Mouse (Mus musculus): ENCODE results near the gene Mpo. TPM values are rescaled to one million over a fixed set of nuclear protein-coding genes. Genes with fewer than 3 reads are reported as not detected.
A peak's percentile ranks its signal among the peaks of the same experiment; 100 is the strongest.

Mpo gene
- total and polyA plus RNA-seq, 2 experiments from 2014 or later = not detected

- peak overlapping the region; percentile 67 for H3K27ac ChIP-seq (ENCODE audit: low read depth, low read length)
- no peaks in the 10 kb centered on the region for H3K27me3 ChIP-seq (ENCODE audit: insufficient read depth, low read length)
- H3K4me2 ChIP-seq (ENCODE audit: low read depth, low read length, poor library complexity, severe bottlenecking) = peak overlapping the region; percentile 95
- H3K9me3 ChIP-seq (ENCODE audit: low read length) = no peaks in the 10 kb centered on the region
- WGBS = under 1% methylated on average over 65 of the region's 65 CpGs
- no peaks in the 10 kb centered on the region; the same call in 1 of the 2 replicates for H3K4me1 ChIP-seq (ENCODE audit: insufficient read depth, low read length)
- H3K4me3 ChIP-seq (ENCODE audit: low read depth, low read length) = peak overlapping the region; percentile 79
- peak overlapping the region; percentile 78 for H3K9ac ChIP-seq (replicated peaks; ENCODE audit: low read length, poor library complexity, severe bottlenecking)
- ATAC-seq (ENCODE audit: low FRiP score) (peak; percentile 52), DNase-seq (ENCODE audit: low spot score) (peak; percentile 58)
- TF ChIP-seq CTCF (IDR thresholded peaks at IDR 0.05) = no peak
- peaks cover 14% of the 10 kb centered on the region for H3K36me3 ChIP-seq (ENCODE audit: insufficient read depth, low read length)
Measured at GRCm38 (mm10) chr11:87763988-87764876, 29.1 kb upstream of the Mpo start.

DNA sequence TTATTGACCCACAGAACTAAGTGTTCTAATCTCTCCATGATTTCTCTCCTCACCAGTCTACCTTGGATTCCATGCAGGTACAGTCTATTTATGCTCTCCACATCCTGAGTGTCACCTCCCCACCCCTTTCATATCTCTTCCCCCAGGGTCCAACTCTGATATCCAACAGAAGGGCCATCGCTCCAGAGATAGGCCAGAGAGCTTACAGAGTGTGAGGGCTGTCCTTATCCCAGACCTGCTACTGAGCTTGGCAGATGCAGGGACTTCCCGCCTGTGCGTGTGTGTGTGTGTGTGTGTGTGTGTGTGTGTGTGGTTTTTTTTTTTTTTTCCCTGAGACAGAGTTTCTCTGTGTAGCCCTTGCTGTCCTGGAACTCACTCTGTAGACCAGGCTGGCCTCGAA is 24.6 kb upstream of the Mpo start:
- no peaks in the 10 kb centered on the region for H3K4me1 ChIP-seq (ENCODE audit: insufficient read depth, low read length)
- no peak overlapping the region for H3K4me2 ChIP-seq (ENCODE audit: low read depth, low read length, poor library complexity, severe bottlenecking)
- peaks cover 47% of the 10 kb centered on the region for H3K36me3 ChIP-seq (ENCODE audit: insufficient read depth, low read length)
- no peak for TF ChIP-seq CTCF (IDR thresholded peaks at IDR 0.05)
- no peak for DNase-seq (ENCODE audit: low spot score)
- H3K27me3 ChIP-seq (ENCODE audit: insufficient read depth, low read length) = no peaks in the 10 kb centered on the region
- no peaks in the 10 kb centered on the region for H3K9me3 ChIP-seq (ENCODE audit: low read length)
- ATAC-seq (ENCODE audit: low FRiP score) = no peak
- H3K4me3 ChIP-seq (ENCODE audit: low read depth, low read length) = no peak overlapping the region
- no peak overlapping the region for H3K27ac ChIP-seq (ENCODE audit: low read depth, low read length)
- no peak overlapping the region for H3K9ac ChIP-seq (replicated peaks; ENCODE audit: low read length, poor library complexity, severe bottlenecking)
- 95% methylated on average over 4 of the region's 4 CpGs for WGBS

DNA sequence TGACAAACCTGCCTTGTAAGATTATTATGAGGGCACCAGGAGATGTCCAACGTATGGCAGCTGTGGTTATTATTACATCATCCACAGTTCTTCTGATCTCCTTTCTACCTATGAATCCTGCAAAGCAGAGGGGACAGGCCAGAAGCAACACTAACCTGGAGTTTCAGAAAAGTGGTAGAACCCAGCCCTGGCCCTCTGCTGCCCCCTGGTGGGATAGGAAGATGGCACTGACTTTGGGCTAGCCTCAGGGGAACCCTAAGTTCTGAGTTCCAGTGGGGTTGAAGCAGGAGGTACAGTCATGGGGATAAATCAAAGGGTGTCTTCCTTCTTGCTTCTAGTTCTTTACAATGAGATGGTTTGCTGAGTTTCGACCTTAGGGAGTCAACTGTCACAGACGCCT is 22.4 kb upstream of the Mpo start:
- 58% methylated on average over 3 of the region's 3 CpGs for WGBS
- H3K4me3 ChIP-seq (ENCODE audit: low read depth, low read length) = no peak overlapping the region
- no peak overlapping the region for H3K4me2 ChIP-seq (ENCODE audit: low read depth, low read length, poor library complexity, severe bottlenecking)
- no peaks in the 10 kb centered on the region for H3K4me1 ChIP-seq (ENCODE audit: insufficient read depth, low read length)
- peak; percentile 37 for DNase-seq (ENCODE audit: low spot score)
- peaks cover 63% of the 10 kb centered on the region for H3K36me3 ChIP-seq (ENCODE audit: insufficient read depth, low read length)
- no peaks in the 10 kb centered on the region for H3K9me3 ChIP-seq (ENCODE audit: low read length)
- H3K9ac ChIP-seq (replicated peaks; ENCODE audit: low read length, poor library complexity, severe bottlenecking) = no peak overlapping the region
- peak; percentile 86 for TF ChIP-seq CTCF (IDR thresholded peaks at IDR 0.05)
- no peak overlapping the region for H3K27ac ChIP-seq (ENCODE audit: low read depth, low read length)
- no peak for ATAC-seq (ENCODE audit: low FRiP score)
- no peaks in the 10 kb centered on the region for H3K27me3 ChIP-seq (ENCODE audit: insufficient read depth, low read length)

- Histone ChIP-seq H3K4me1 (ENCODE audit: insufficient read depth, low read length) (no peaks in the 10 kb centered on the region), H3K9ac (replicated peaks; ENCODE audit: low read length, poor library complexity, severe bottlenecking) (no peak overlapping the region), H3K27me3 (ENCODE audit: insufficient read depth, low read length) (no peaks in the 10 kb centered on the region), H3K4me3 (ENCODE audit: low read depth, low read length) (no peak overlapping the region), H3K9me3 (ENCODE audit: low read length) (no peaks in the 10 kb centered on the region), H3K4me2 (ENCODE audit: low read depth, low read length, poor library complexity, severe bottlenecking) (no peak overlapping the region), H3K27ac (ENCODE audit: low read depth, low read length) (no peak overlapping the region), H3K36me3 (ENCODE audit: insufficient read depth, low read length) (peaks cover 68% of the 10 kb centered on the region)
- ATAC-seq (ENCODE audit: low FRiP score) (no peak), DNase-seq (ENCODE audit: low spot score) (no peak)
- TF ChIP-seq CTCF (IDR thresholded peaks at IDR 0.05) = no peak
- WGBS = 91% methylated on average over 3 of the region's 3 CpGs
Measured at GRCm38 (mm10) chr11:87772354-87772753, 21.0 kb upstream of the Mpo start.

- ATAC-seq (ENCODE audit: low FRiP score) (0 out of 2 replicates have a peak, but pooled peaks have one; percentile 39), DNase-seq (ENCODE audit: low spot score) (peak; percentile 60)
- no peak for TF ChIP-seq CTCF (IDR thresholded peaks at IDR 0.05)
- Histone ChIP-seq H3K9me3 (ENCODE audit: low read length) (no peaks in the 10 kb centered on the region), H3K27ac (ENCODE audit: low read depth, low read length) (no peak overlapping the region), H3K4me2 (ENCODE audit: low read depth, low read length, poor library complexity, severe bottlenecking) (peak overlapping the region; percentile 40), H3K27me3 (ENCODE audit: insufficient read depth, low read length) (no peaks in the 10 kb centered on the region), H3K4me1 (ENCODE audit: insufficient read depth, low read length) (no peaks in the 10 kb centered on the region), H3K36me3 (ENCODE audit: insufficient read depth, low read length) (peaks cover 64% of the 10 kb centered on the region), H3K4me3 (ENCODE audit: low read depth, low read length) (peak overlapping the region; percentile 10), H3K9ac (replicated peaks; ENCODE audit: low read length, poor library complexity, severe bottlenecking) (peak overlapping the region; percentile 46)
- 12% methylated on average over 29 of the region's 32 CpGs for WGBS
Measured at GRCm38 (mm10) chr11:87778100-87778765, 15.1 kb upstream of the Mpo start.

GRCm38 (mm10) chr11:87778915-87779314 is 14.5 kb upstream of the Mpo start:
- 43% methylated on average over 12 of the region's 12 CpGs for WGBS
- Histone ChIP-seq H3K4me2 (ENCODE audit: low read depth, low read length, poor library complexity, severe bottlenecking) (no peak overlapping the region), H3K9me3 (ENCODE audit: low read length) (no peaks in the 10 kb centered on the region), H3K27me3 (ENCODE audit: insufficient read depth, low read length) (no peaks in the 10 kb centered on the region), H3K27ac (ENCODE audit: low read depth, low read length) (no peak overlapping the region), H3K4me1 (ENCODE audit: insufficient read depth, low read length) (no peaks in the 10 kb centered on the region), H3K36me3 (ENCODE audit: insufficient read depth, low read length) (peaks cover 69% of the 10 kb centered on the region), H3K4me3 (ENCODE audit: low read depth, low read length) (no peak overlapping the region), H3K9ac (replicated peaks; ENCODE audit: low read length, poor library complexity, severe bottlenecking) (no peak overlapping the region)
- no peak for TF ChIP-seq CTCF (IDR thresholded peaks at IDR 0.05)
- ATAC-seq (ENCODE audit: low FRiP score) = 0 out of 2 replicates have a peak, but pooled peaks have one; percentile 13
- DNase-seq (ENCODE audit: low spot score) = no peak
